Mouse (Mus musculus) midbrain, embryonic 16.5 days (tissue): ENCODE results near the gene Rpl35. TPM values are rescaled to one million over a fixed set of nuclear protein-coding genes. Genes with fewer than 3 reads are reported as not detected.
"Not testable (repeated sequence)": the region's sequence is repeated elsewhere in the genome, so short reads cannot be mapped to it uniquely, and the experiment has no call there.

Experiments used
- ATAC-seq: fragments of 200-750 bp; cut with Nextera tagmentation; 2 replicates; pipeline ENCODE4 v1.8.0; 2017; ENCODE audit warnings: moderate TSS enrichment
- H3K27ac ChIP-seq: fragments of 300-500 bp; sonication (generic); 2 replicates; pipeline ENCODE4 v1.5.1; 2014; ENCODE audit warnings: mild to moderate bottlenecking, low read length, mixed read lengths
- H3K27me3 ChIP-seq: fragments of 300-500 bp; sonication (generic); 2 replicates; pipeline ENCODE4 v1.6.1; 2014; ENCODE audit warnings: low read depth, low read length, mixed read lengths; ENCODE audit not compliant: control insufficient read depth, insufficient read depth
- H3K36me3 ChIP-seq: fragments of 300-500 bp; sonication (generic); 2 replicates; pipeline ENCODE4 v1.6.1; 2014; ENCODE audit warnings: mild to moderate bottlenecking, low read length, moderate library complexity, mixed read lengths; ENCODE audit not compliant: control insufficient read depth, insufficient read depth
- H3K4me1 ChIP-seq: fragments of 300-500 bp; sonication (generic); 2 replicates; pipeline ENCODE4 v1.6.1; 2014; ENCODE audit warnings: mild to moderate bottlenecking, low read length, mixed read lengths; ENCODE audit not compliant: control insufficient read depth, insufficient read depth
- H3K4me2 ChIP-seq: fragments of 300-500 bp; sonication (generic); 2 replicates; pipeline ENCODE4 v1.6.1; 2014; ENCODE audit warnings: mild to moderate bottlenecking, low read length, mixed read lengths
- H3K4me3 ChIP-seq: fragments of 300-500 bp; sonication (generic); 2 replicates; pipeline ENCODE4 v1.5.1; 2014; ENCODE audit warnings: low read depth, mild to moderate bottlenecking, low read length, moderate library complexity, mixed read lengths
- H3K9ac ChIP-seq: fragments of 300-500 bp; sonication (generic); 2 replicates; pipeline ENCODE4 v1.6.1; 2014; ENCODE audit warnings: low read depth, low read length, mixed read lengths
- H3K9me3 ChIP-seq: fragments of 300-500 bp; sonication (generic); replicated peaks from 2 replicates; pipeline ENCODE4 v1.6.1; 2014; ENCODE audit warnings: mild to moderate bottlenecking, low read length, mixed read lengths; ENCODE audit not compliant: control insufficient read depth, poor library complexity, severe bottlenecking
- WGBS: fragments of 180-500 bp; shearing (Covaris S2); extraction: QIAGEN DNeasy Blood & Tissue Kit; methylation state at CpG from one replicate; pipeline ENCODE4 v1.1.7; 2014; 5-methylcytosine and 5-hydroxymethylcytosine counted together
- polyA plus RNA-seq: library from polyadenylated mRNA; unstranded; fragments of >200 nt; fragmentation: Nextera tagmentation; extraction: Ambion mirVana; gene quantifications from 2 replicates; pipeline ENCODE4 v1.2.1, GENCODE M21; 2015

Gene Rpl35
- polyA plus RNA-seq, 1 experiment from 2014 or later = 566 TPM

DNA sequence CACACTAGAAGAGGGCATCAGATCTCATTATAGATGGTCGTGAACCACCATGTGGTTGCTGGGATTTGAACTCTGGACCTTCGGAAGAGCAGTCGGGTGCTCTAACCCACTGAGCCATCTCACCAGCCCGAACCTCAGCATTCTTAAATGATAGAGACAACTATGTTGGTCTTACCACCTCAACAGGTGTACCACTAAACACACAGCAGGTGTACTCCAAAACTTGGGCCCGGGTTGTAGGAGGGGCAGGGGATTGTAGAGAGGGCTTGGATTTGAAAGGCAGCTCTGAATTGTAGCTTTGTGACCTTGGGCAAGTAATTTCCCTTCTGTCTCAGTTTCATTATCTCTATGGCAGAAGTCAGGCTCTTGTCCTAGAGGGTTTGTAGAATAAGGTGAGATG, 4.7 kb upstream of the Rpl35 start:
- 98% methylated on average over 4 of the region's 5 CpGs for WGBS
- H3K36me3 ChIP-seq, H3K4me3 ChIP-seq, ATAC-seq, H3K27me3 ChIP-seq, H3K9ac ChIP-seq, H3K4me2 ChIP-seq, H3K9me3 ChIP-seq, H3K27ac ChIP-seq: not testable (repeated sequence)
- peaks cover 32% of the 10 kb centered on the region for H3K4me1 ChIP-seq

DNA sequence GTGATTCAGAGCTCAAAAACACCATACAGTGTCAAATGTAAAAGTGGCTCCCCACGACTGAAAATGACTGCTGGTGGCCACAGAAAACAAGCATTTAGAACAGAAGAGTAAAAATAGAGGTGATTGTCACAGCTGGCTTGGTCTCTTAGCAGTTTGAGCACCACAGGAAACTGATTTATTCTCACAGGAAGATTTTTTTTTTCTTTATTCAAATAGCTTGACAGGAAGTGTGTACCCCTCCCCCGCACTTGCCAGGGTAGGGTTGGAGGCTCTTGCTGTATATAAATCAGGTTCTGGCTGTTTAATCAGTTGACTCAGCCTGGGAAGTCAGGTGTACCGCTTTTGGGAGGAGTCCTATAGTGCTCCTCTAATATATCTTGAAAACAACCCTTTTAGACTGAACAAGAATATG, 3.5 kb upstream of the Rpl35 start:
- H3K4me3 ChIP-seq = peak overlapping the region; percentile 72
- ATAC-seq = no peak
- peak overlapping the region; percentile 86 for H3K9ac ChIP-seq
- H3K27ac ChIP-seq = no peak overlapping the region; the same call in 1 of the 2 replicates
- peaks cover 36% of the 10 kb centered on the region for H3K4me1 ChIP-seq
- no peaks in the 10 kb centered on the region for H3K27me3 ChIP-seq
- no peaks in the 10 kb centered on the region for H3K9me3 ChIP-seq
- 26% methylated on average over 3 of the region's 3 CpGs for WGBS
- peak overlapping the region; percentile 84 for H3K4me2 ChIP-seq
- H3K36me3 ChIP-seq = peaks cover 6% of the 10 kb centered on the region

DNA sequence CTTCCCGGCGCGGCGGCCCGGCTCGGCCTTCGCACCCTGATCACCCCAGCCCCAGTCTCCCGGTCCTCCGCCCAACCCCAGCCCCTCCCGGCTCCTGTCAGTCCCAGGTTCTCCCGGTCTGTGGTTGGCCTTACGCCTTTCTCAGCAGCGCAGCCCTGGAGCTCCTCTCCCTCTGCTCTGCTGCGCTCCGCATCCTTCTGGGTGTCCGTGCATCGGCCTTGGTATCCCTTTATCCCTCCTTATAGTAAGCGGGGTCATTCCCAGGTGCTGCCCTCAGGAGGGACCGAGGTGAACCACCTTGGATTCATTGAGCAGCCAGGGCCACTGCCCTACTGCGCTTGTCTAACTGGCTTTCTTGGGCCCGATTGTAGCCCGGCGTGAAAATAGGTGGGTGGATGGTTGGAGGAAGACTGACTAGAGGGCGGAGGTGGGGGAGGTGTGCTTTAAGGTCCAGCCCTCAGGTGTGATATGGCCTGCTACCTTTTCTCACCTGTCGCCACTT, 3.0 kb upstream of the Rpl35 start:
- H3K27me3 ChIP-seq = no peaks in the 10 kb centered on the region
- H3K9me3 ChIP-seq = no peaks in the 10 kb centered on the region
- peak; percentile 54 for ATAC-seq
- H3K4me1 ChIP-seq = peaks cover 41% of the 10 kb centered on the region
- peaks cover under 1% of the 10 kb centered on the region; the same call in 1 of the 2 replicates for H3K36me3 ChIP-seq
- peak overlapping the region; percentile 91 for H3K27ac ChIP-seq
- H3K4me3 ChIP-seq = peak overlapping the region; percentile 72
- WGBS = 0% methylated on average over 25 of the region's 25 CpGs
- H3K4me2 ChIP-seq = peak overlapping the region; percentile 84
- peak overlapping the region; percentile 86 for H3K9ac ChIP-seq

DNA sequence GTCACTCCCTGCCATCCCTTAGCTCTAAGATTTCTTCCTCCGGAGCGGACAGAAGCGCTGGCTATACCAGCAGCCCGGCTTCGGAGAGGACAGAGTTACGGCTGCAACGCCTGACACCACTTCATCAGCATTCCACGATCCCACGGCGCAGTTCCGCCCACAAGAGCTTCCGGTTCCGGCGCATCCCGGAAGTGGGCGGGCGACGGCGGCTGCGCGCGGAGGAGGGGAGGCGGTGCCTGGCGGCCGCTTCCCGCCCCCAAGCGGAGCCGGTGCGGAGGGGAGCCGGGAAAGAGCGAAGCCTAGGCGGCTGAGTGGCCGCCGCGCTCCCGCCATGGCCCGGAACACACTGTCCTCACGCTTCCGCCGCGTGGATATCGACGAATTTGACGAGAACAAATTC, 2.4 kb upstream of the Rpl35 start:
- peak overlapping the region; percentile 91 for H3K27ac ChIP-seq
- ATAC-seq = peak; percentile 89
- peak overlapping the region; percentile 84 for H3K4me2 ChIP-seq
- H3K36me3 ChIP-seq = no peaks in the 10 kb centered on the region
- peak overlapping the region; percentile 86 for H3K9ac ChIP-seq
- H3K27me3 ChIP-seq = no peaks in the 10 kb centered on the region
- under 1% methylated on average over 39 of the region's 44 CpGs for WGBS
- H3K4me3 ChIP-seq = peak overlapping the region; percentile 72
- H3K4me1 ChIP-seq = peaks cover 47% of the 10 kb centered on the region
- H3K9me3 ChIP-seq = no peaks in the 10 kb centered on the region

DNA sequence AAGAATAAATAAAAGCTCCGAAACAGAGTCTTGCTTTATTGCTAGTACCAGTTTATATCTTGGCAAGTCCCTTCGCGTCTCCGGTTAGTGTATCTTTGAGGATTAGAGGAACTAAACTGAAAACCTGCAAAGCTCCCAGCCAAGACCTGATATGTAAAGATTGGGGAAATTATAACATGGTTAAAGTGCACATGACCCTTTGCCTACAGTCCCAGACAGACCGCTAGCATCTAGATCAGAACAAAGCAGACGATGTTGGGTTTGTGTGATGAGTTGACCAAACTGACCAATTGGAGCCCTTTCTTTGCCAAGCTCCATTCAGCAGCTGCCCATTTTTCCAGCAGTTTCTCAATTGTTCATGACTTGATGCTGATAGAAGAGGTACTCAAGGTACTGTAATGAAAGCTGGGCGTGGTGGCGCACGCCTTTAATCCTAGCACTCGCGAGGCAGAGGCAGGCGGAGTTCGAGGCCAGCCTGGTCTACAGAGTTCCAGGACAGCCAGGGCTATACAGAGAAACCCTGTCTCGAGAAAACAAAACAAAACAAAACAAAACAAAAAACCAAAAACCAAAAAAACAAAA, 816 bp upstream of the Rpl35 start:
- Histone ChIP-seq H3K9ac (no peak overlapping the region), H3K4me2 (peak overlapping the region; percentile 84), H3K4me3 (no peak overlapping the region), H3K9me3 (no peaks in the 10 kb centered on the region), H3K27me3 (no peaks in the 10 kb centered on the region), H3K27ac (no peak overlapping the region), H3K4me1 (peaks cover 46% of the 10 kb centered on the region), H3K36me3 (peaks cover 3% of the 10 kb centered on the region; the same call in 1 of the 2 replicates)
- 94% methylated on average over 14 of the region's 14 CpGs for WGBS
- no peak for ATAC-seq

DNA sequence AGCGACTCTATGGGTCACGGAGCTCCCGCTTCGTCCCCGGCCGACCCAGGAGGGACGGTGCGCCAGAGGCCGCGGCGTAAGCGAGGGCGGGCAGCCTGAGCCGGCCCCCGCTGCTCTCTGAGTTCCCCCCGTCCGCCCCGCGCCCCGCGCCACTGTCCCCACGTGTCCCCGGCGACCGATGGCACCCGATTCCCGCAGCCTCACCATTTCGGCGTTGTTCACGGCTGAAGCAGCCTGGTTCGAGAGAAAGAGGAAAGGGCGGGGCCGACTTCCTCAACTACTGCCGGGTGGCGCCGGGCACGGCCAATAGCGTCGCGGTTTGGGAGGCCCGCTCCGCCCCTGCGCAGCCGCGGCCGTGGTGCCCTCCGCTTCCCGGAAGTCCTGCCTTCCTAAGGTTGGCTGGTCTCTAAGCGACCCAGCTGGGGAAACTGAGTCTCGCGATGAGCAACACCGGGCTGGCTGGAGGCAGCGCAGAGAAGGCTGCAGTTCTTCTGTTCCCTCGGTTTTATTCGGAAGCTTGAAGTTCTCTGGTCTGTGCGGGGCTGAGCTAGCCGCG, 466 bp downstream of the Rpl35 start, which contains the start of gene Arpc5l:
TSS of gene Arpc5l (plus strand) at position 469 of the 556 bp plus-strand sequence.
- Histone ChIP-seq H3K27ac (peak within 1 kb of the TSS; percentile 84), H3K4me1 (peaks cover 40% of the 10 kb centered on the region), H3K4me2 (peak within 1 kb of the TSS; percentile 92), H3K9ac (peak within 1 kb of the TSS; percentile 86), H3K9me3 (no peaks in the 10 kb centered on the region), H3K27me3 (no peaks in the 10 kb centered on the region), H3K4me3 (peak within 1 kb of the TSS; percentile 58), H3K36me3 (peaks cover 13% of the 10 kb centered on the region)
- under 1% methylated on average over 54 of the region's 58 CpGs for WGBS
- peak; percentile 91 for ATAC-seq

DNA sequence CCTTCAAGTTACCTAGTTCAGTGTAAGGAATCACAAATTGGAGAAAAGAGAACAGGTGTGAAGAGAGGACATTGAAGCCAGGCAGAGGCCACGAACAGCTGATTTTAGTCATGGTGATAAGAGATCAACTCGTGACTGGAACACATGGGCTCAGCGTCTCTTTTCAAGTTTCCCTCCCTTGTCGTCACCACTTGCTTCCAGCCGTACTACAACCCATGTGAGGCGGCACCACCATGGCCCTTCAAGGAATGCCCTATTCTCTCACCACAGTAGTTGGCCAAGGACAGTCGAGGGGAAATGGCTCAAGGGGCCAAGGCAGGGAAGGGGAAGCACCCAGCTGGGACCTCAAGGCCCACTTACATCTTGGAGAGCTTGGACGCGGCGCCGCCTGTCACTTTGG, 1.1 kb downstream of the Rpl35 start:
- peaks cover 13% of the 10 kb centered on the region for H3K36me3 ChIP-seq
- H3K27ac ChIP-seq = peak overlapping the region; percentile 84
- H3K27me3 ChIP-seq = no peaks in the 10 kb centered on the region
- 0% methylated on average over 11 of the region's 11 CpGs for WGBS
- ATAC-seq = peak; percentile 4; the same call in 1 of the 2 replicates
- peak overlapping the region; percentile 58 for H3K4me3 ChIP-seq
- H3K9ac ChIP-seq = peak overlapping the region; percentile 86
- no peaks in the 10 kb centered on the region for H3K9me3 ChIP-seq
- peaks cover 36% of the 10 kb centered on the region for H3K4me1 ChIP-seq
- H3K4me2 ChIP-seq = peak overlapping the region; percentile 92

DNA sequence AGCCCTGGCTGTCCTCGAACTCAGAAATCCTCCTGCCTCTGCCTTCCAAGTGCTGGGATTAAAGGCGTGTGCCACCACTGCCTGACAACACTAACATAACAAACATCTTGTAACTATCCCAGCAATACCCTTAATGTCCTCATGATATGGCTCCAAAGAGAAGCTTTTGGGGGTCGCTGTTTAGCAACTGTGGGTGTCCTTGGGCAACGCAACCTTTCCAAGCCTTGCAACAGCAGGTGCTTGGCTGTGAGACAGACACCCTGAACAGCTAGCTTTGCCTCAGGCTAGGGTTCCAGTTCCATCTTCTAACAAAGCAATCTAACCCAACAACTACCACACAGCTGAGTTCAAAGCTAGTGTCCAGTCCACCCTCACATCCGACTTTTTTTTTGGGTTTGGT, 1.9 kb downstream of the Rpl35 start:
- Histone ChIP-seq H3K9me3 (no peaks in the 10 kb centered on the region), H3K27ac (no peak overlapping the region), H3K4me2 (peak overlapping the region; percentile 92), H3K4me1 (peaks cover 29% of the 10 kb centered on the region), H3K4me3 (peak overlapping the region; percentile 58), H3K9ac (peak overlapping the region; percentile 86; the same call in 1 of the 2 replicates), H3K27me3 (no peaks in the 10 kb centered on the region), H3K36me3 (peaks cover 13% of the 10 kb centered on the region)
- 77% methylated on average over 5 of the region's 5 CpGs for whole genome bisulfite sequencing
- no peak for ATAC-seq

DNA sequence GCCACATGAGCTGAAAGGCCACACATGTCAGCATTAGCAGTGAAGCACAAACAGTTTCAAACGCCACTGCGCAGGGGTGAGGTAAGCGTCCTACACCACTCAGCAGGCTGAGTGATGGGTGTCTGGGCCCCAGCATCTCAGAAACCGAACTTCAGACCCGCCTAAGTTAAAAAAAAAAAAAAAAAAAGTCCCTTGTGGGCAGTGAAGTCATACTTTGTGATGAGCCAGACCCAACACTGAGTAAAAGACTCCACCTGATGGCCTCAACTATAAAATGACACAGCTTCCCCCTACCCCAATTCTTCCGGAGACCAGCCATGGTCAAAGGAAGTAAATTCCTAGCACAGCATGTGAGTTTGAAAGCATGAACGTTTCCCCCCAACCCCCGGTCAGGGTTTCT, 2.3 kb downstream of the Rpl35 start:
- Histone ChIP-seq H3K9ac (no peak overlapping the region), H3K27me3 (no peaks in the 10 kb centered on the region), H3K27ac (no peak overlapping the region), H3K9me3 (no peaks in the 10 kb centered on the region), H3K4me3 (no peak overlapping the region), H3K36me3 (peaks cover 13% of the 10 kb centered on the region), H3K4me1 (peaks cover 29% of the 10 kb centered on the region), H3K4me2 (peak overlapping the region; percentile 92; the same call in 1 of the 2 replicates)
- WGBS = 47% methylated on average over 8 of the region's 8 CpGs
- no peak for ATAC-seq
